Mouse (Mus musculus) gastrocnemius, postnatal 14 days (tissue): ENCODE measurements around the gene Vmn1r3. TPM values are rescaled to one million over a fixed set of nuclear protein-coding genes. Genes with fewer than 3 reads are reported as not detected.
"Not testable (repeated sequence)": the region's sequence is repeated elsewhere in the genome, so short reads cannot be mapped to it uniquely, and the experiment has no call there.

Source experiments
- DNase-seq: peaks from one replicate; pipeline ENCODE4 v3.0.0; 2021; ENCODE audit warnings: mixed read lengths
- intact Hi-C: fragments of 180-260 bp; cut with DNase I; formaldehyde crosslinking; loops from one replicate; pipeline ENCODE4 v1.15.1; 2025; ENCODE audit warnings: low total_unique reads
- long read RNA-seq, 2 experiments: library from polyadenylated mRNA; stranded (forward); transcript quantifications; one replicate each; pipeline ENCODE4 v2.0.0; 2021
- total RNA-seq, 2 experiments: library from RNA; stranded (reverse); gene quantifications; 2 replicates each; pipeline ENCODE4 v1.2.3; 2021

Gene Vmn1r3
- not detected for total RNA-seq
- long read RNA-seq, experiment 1, result 0 reads
- long read RNA-seq, experiment 2, result 0 reads

DNA sequence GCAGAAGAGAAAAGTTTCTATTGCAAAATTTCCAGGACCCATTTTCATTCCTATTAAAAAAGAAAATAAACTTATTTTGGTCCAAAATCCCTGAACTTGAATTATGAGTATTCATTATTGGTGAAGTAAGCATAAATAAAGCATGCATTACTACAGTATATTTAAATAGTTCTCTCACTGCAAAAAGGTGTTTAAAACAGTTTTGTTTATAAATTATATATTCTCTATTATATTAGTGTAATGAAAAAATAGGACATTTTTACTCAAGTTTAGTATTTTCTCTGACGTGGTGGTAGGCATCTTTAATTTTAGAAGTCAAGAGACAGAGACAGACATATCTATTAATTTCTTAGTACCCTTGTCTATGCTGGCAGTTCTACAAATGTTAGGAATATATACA lies at the start of gene Vmn1r3:
Vmn1r3 (minus strand) TSS at position 101 of the 400 bp plus-strand sequence.
- DNase-seq, intact Hi-C loops: not testable (repeated sequence)

GRCm38 (mm10) chr4:3232053-3232452 lies 46.9 kb upstream of the Vmn1r3 start:
- intact Hi-C loops, result no loop called here

DNA sequence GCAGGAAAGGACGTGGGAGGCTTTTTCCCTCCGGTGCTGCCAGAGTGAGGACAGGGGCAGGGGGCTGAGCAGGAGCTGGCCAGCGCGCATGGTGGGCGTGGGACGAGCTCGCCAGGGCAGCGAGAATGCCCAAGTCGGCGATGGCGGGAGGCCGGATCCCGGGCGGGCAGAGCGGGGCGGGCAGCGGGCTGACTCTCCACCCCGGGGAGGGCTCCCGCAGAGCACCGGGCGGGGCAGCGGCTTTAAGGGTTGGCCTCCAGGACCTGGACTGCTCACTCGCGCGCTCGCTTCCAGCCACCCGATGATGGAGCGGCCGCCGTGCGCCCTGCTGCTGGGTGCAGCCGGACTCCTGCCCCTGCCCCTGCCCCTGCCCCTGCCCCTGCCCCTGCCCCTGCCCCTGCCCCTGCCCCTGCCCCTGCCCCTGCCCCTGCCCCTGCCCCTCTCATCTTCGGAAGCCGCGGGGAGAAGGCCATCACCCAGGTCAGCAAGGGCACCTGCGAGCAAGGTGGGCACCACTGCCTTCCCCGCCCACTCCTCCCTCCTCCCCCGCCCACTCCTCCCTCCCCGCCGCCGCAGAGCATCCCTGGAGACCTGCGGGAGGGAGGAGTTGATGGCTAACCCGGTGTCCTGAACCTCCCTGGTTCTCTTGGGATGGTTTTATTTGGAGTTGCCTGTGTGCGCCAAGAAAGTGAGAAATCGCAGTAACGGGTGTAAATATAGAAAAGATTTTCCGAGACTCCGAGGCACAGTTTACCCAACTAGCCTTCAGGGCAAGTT lies 45.9 kb upstream of the Vmn1r3 start:
- peak; percentile 86 for DNase-seq

More at GRCm38 (mm10) chr4:3232053-3232452, 46.9 kb upstream of the Vmn1r3 start:
- peak; percentile 82 for DNase-seq

GRCm38 (mm10) chr4:3229532-3229931 lies 44.4 kb upstream of the Vmn1r3 start:
- peak; percentile 72 for DNase-seq
- intact Hi-C loops, result no loop called here

More for the DNA sequence above, 45.9 kb upstream of the Vmn1r3 start:
- intact Hi-C loops, result no loop called here

DNA sequence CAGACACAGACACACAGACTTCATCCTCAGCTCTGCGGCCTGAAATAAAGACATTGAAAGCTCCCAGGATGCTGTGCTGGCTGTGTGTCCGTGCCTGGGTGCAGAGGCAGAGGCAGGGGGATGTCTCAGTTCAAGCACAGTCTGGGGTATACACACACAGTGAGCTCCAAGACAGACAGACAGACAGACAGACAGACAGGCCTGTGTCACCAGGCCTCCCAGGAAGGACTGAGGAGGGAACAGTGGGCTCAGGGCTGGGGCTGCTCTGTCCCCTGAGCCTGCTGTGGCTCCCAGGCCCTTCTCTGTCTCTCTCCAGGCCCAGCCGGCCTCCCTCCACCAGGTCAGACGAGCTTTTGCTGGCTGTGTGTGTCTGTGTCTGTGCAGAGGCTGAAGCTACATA lies 43.3 kb upstream of the Vmn1r3 start:
- intact Hi-C loops, result no loop called here
- DNase-seq, result no peak

DNA sequence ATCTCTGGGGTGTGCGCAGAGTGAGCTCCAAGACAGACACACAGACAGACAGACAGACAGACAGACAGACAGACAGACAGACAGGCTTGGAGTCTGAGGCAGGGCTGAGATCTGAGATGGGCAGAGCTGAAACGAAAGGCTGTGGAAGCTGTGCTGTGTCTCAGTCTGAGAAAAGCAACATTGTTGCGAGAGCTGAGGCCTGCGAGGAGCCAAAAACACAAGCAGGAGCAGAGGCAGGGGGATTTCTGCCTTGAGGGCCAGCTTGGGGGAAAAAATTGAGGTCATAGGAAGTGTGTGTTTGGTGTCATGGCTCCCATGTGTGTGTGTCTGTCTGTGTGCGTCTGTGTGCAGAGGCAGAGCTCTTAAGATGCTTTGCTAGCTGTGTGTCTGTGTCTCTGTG lies 42.6 kb upstream of the Vmn1r3 start:
- intact Hi-C loops, result no loop called here
- no peak for DNase-seq

DNA sequence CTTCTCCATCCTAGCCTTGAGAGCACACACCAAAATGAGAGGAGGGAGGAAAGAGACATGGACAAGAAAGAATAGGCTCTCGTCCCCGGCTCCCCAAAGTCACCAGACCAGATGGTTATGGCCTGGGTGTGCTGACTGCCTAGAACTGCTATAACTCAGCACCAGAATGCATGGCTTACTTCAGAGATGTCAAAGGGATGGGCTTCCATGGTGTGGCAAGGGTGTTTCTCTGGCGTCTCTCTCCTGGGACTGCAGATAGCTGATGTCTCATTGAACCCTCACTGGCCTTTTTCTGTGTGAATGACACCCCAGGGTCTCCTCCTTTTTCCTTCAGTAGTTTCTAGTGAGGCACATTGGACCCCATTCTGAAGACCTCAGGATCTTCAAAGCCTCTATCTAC lies 41.3 kb upstream of the Vmn1r3 start:
- no peak for DNase-seq
- intact Hi-C loops, result no loop called here

- DNase-seq, intact Hi-C loops: not testable (repeated sequence)
Measured at GRCm38 (mm10) chr4:3225416-3225815, 40.3 kb upstream of the Vmn1r3 start.

DNA sequence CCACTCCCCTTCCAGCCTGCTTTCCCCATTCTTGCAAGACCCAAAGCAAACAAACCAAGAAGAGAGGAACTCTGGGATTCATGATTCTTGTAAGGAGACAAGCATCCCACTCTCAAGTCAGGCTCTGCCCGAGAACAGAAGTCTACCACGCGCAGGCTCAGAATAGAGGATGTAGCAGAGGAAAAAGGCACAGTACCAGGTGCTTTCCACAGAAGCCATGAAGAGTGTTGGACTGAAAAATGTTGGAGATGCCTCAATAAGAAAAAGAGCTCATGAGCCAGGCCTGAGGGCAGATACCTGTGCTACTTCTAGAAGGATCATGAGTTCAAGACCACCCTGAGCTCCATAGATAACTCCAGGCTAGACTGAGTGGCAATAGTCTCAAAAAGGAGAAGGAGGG lies 39.7 kb upstream of the Vmn1r3 start:
- intact Hi-C loops, DNase-seq: not testable (repeated sequence)

DNA sequence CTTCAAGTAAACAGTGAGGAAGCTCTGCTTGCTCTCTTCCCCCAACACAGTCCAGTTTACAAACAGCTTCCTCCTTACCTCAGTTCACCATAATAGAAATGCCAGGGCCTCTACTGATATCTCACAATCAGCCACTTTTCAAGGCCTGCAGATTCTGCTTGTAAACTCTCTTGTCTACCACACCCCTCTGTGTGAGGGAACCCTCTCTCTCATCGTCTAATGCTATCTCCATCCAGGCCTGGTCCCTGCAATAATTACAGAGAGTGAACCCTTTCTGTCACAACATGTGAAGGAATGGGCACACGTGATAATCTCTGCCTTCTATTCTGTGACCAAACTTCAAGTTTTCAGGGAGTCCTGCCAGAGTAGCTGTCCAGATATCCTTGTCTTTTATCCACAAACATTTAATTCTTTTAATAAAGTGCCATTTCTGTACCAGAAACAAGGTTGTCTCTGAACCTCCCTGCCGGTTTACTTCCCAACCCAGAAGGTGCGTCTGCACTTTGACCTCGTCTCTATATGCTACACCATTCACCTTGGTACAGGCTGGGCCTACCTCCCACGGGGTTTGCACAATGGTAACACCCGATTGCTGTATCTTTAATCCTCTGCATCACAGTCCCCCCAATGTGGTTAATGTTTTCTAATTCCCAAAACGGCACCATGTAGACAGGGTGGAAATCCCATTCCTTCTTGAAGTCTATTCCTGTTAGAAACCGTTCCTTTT lies 38.5 kb upstream of the Vmn1r3 start:
- DNase-seq, intact Hi-C loops: not testable (repeated sequence)

DNA sequence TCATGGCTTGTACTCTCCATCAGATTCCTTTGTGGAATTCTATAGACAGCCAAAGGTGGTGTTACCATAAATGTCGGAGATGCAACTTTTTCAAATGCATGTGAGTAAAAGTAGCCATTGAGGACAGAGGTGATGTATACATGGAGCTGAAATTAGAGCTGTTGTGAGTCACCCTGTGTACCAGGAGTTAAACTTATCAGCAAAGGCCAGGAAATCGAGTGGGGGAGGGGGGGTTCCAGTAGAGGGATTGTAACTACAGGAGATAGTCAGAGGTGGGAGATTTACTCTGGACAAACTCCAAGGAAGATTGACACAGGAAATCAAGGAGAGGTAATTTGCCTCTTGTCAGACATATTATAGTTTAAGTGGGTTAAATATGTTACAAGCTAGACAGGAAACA lies 31.2 kb upstream of the Vmn1r3 start:
- intact Hi-C loops, DNase-seq: not testable (repeated sequence)

DNA sequence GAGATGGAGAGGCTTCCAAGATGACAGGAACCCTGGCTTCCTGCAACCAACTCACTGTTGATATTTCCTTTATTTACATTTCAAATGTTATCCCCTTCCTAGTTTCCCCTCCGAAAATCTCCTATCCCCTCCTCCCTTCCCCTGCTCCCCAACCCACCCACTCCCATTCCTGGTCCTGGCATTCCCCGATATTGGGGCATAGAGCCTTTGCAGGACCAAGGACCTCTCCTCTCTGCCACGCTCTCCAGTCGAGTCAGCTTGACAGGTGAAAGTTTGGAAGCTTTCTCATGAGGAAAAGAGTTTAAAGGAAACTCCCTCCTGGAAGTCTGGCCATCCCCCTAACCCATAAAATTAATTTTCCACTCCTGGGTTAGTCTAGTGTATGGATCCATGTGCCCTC lies 28.2 kb upstream of the Vmn1r3 start:
- intact Hi-C loops, result not testable (repeated sequence)

DNA sequence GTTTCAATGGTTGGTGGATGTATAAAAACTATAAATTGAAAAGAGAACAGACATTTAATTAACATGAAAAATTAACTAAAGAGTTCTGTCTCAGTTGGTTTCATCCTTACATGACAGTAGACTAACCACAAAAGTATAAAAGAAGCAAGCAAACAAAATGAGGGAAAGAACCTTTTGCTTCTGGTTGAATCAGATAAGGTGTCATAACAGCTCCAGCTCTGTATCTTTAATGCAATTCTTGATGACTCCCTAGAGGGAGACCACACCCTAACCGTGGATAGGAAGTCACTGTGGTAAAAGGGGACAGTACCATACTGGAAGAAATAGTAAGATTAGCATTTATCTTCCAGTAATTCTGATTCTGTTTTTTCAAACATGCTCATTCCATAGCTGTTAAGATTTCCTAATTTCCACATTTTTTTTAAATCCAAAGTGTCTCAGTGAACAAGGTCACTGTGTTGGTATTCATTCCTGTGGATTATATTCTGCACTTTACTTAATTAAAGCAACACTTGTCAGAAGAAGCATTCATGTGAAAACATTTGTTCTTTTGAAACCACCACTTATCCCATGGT lies 24.6 kb upstream of the Vmn1r3 start:
- DNase-seq, intact Hi-C loops: not testable (repeated sequence)

More for the DNA sequence above, 28.2 kb upstream of the Vmn1r3 start:
- not testable (repeated sequence) for DNase-seq

GRCm38 (mm10) chr4:3176746-3177490 lies 8.2 kb downstream of the Vmn1r3 start:
- intact Hi-C loops, result not testable (repeated sequence)
- peak; percentile 40 for DNase-seq

DNA sequence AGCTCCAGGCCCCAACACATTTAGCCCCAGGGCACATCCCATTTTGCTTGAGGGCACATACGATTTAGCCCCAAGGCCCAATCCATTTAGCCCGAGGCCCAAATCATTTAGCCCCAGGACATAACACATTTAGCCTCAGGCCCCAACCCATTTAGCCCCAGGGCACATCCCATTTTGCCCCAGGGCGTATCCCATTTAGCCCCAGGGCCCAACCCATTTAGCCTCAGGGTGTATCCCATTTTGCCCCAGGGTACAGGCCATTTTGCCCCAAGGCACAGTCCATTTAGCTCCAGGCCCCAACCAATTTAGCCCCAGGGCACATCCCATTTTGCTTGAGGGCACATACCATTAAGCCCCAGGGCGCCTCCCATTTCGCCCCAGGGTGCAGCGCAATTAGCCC lies 9.0 kb downstream of the Vmn1r3 start:
- DNase-seq, intact Hi-C loops: not testable (repeated sequence)

DNA sequence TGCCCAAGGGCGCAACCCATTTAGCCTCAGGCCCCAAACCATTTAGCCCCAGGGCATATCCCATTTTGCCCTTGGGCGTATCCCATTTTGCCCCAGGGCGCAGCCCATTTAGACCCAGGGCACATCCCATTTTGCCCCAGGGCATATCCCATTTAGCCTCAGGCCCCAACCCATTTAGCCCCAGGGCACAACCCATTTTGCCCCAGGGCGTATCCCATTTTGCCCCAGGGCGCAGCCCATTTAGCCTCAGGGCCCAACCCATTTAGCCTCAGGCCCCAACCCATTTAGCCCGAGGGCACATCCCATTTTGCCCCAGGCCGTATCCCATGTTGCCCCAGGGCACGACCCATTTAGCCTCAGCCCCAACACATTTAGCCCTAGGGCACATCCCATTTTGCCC lies 9.4 kb downstream of the Vmn1r3 start:
- intact Hi-C loops, DNase-seq: not testable (repeated sequence)

GRCm38 (mm10) chr4:3174586-3174985 lies 10.6 kb downstream of the Vmn1r3 start:
- DNase-seq, intact Hi-C loops: not testable (repeated sequence)

- intact Hi-C loops, result not testable (repeated sequence)
Measured at GRCm38 (mm10) chr4:3167020-3167419, 18.1 kb downstream of the Vmn1r3 start, which contains the start of gene Vmn1r2. Gene Vmn1r2 (plus strand): TSS chr4:3167320.

GRCm38 (mm10) chr4:3165046-3165445 lies 20.1 kb downstream of the Vmn1r3 start:
- DNase-seq, result peak; percentile 46
- intact Hi-C loops, result no loop called here

More at GRCm38 (mm10) chr4:3167020-3167419, 18.1 kb downstream of the Vmn1r3 start, which contains the start of gene Vmn1r2:
- DNase-seq, result not testable (repeated sequence)
